Mouse (Mus musculus) heart, embryonic 14.5 days (tissue): ENCODE data around the gene Ufsp2. TPM values are rescaled to one million over a fixed set of nuclear protein-coding genes. Genes with fewer than 3 reads are reported as not detected.

Experiments
- ATAC-seq: fragments of 200-750 bp; cut with Nextera tagmentation; 2 replicates; pipeline ENCODE4 v1.8.0; 2017; ENCODE audit warnings: low read depth, moderate TSS enrichment; ENCODE audit not compliant: insufficient number of reproducible peaks, insufficient read depth, low FRiP score
- H3K27ac ChIP-seq, 2 experiments: fragments of 200-500 bp in 1 of 2; fragments of 300-500 bp in 1 of 2; sonication (generic) in 1 of 2; replicated peaks in 1 of 2; 2 replicates each; pipeline ENCODE4 v1.5.1; 2012 to 2014; ENCODE audit warnings: low read depth in 2 of 2, low read length in 2 of 2, control low read depth in 1 of 2, mild to moderate bottlenecking in 1 of 2, mixed read lengths in 1 of 2; ENCODE audit not compliant: control insufficient read depth in 1 of 2, insufficient read depth in 1 of 2
- H3K27me3 ChIP-seq: fragments of 300-500 bp; sonication (generic); 2 replicates; pipeline ENCODE4 v1.6.1; 2014; ENCODE audit warnings: mild to moderate bottlenecking, low read length, control low read depth; ENCODE audit not compliant: control insufficient read depth, insufficient read depth
- H3K36me3 ChIP-seq: fragments of 300-500 bp; sonication (generic); 2 replicates; pipeline ENCODE4 v1.6.1; 2014; ENCODE audit warnings: mild to moderate bottlenecking, control low read depth, low read length, mixed read lengths; ENCODE audit not compliant: control insufficient read depth, insufficient read depth
- H3K4me1 ChIP-seq, 2 experiments: fragments of 200-500 bp in 1 of 2; fragments of 300-500 bp in 1 of 2; sonication (generic) in 1 of 2; 2 replicates each; pipeline ENCODE4 v1.6.1; 2012 to 2014; ENCODE audit warnings: low read length in 2 of 2, control low read depth in 1 of 2, mixed read lengths in 1 of 2; ENCODE audit not compliant: control insufficient read depth in 2 of 2, insufficient read depth in 2 of 2
- H3K4me2 ChIP-seq: fragments of 300-500 bp; sonication (generic); 2 replicates; pipeline ENCODE4 v1.6.1; 2014; ENCODE audit warnings: mild to moderate bottlenecking, low read length
- H3K4me3 ChIP-seq, 2 experiments: fragments of 200-500 bp in 1 of 2; fragments of 300-500 bp in 1 of 2; sonication (generic) in 1 of 2; 2 replicates each; pipeline ENCODE4 v1.5.1; 2012 to 2014; ENCODE audit warnings: low read length in 2 of 2, mild to moderate bottlenecking in 2 of 2, control low read depth in 1 of 2, low read depth in 1 of 2, moderate library complexity in 1 of 2; ENCODE audit not compliant: control insufficient read depth in 1 of 2, insufficient read depth in 1 of 2
- H3K9ac ChIP-seq: fragments of 300-500 bp; sonication (generic); 2 replicates; pipeline ENCODE4 v1.6.1; 2014; ENCODE audit warnings: mild to moderate bottlenecking, low read length
- H3K9me3 ChIP-seq: fragments of 300-500 bp; sonication (generic); 2 replicates; pipeline ENCODE4 v1.6.1; 2016; ENCODE audit warnings: low read length, control low read depth; ENCODE audit not compliant: control insufficient read depth
- WGBS: fragments of 180-500 bp; shearing (Covaris S2); extraction: QIAGEN DNeasy Blood & Tissue Kit; methylation state at CpG from one replicate; pipeline ENCODE4 v1.1.7; 2014; 5-methylcytosine and 5-hydroxymethylcytosine counted together
- polyA plus RNA-seq: library from polyadenylated mRNA; unstranded; fragments of >200 nt; fragmentation: Nextera tagmentation; extraction: Ambion mirVana; gene quantifications from 2 replicates; pipeline ENCODE4 v1.2.1, GENCODE M21; 2014

Ufsp2 gene
- polyA plus RNA-seq, 1 experiment from 2014 or later, result 57.1 TPM

GRCm38 (mm10) chr8:46022203-46022602 is 46.9 kb downstream of the Ufsp2 start:
- Histone ChIP-seq H3K36me3 (no peaks in the 10 kb centered on the region), H3K9ac (no peak overlapping the region), H3K4me2 (no peak overlapping the region), H3K27ac (no peak overlapping the region), H3K4me3 (no peak overlapping the region), H3K27me3 (no peaks in the 10 kb centered on the region), H3K9me3 (no peaks in the 10 kb centered on the region), H3K4me1 (peaks cover 0 to 6% of the 10 kb centered on the region in 2 experiments; a peak in 3 of 4 replicates)
- ATAC-seq, result no peak
- WGBS, result 74% methylated on average over 9 of the region's 9 CpGs

GRCm38 (mm10) chr8:46022758-46023157 is 47.4 kb downstream of the Ufsp2 start:
- peaks cover 0 to 6% of the 10 kb centered on the region in 2 experiments; a peak in 3 of 4 replicates for H3K4me1 ChIP-seq
- H3K36me3 ChIP-seq, result no peaks in the 10 kb centered on the region
- H3K9me3 ChIP-seq, result no peaks in the 10 kb centered on the region
- 87% methylated on average over 9 of the region's 9 CpGs for WGBS
- H3K27me3 ChIP-seq, result no peaks in the 10 kb centered on the region
- H3K4me3 ChIP-seq, result no peak overlapping the region
- H3K27ac ChIP-seq, result no peak overlapping the region
- no peak overlapping the region for H3K4me2 ChIP-seq
- no peak for ATAC-seq
- H3K9ac ChIP-seq, result no peak overlapping the region

- no peak for ATAC-seq
- H3K4me2 ChIP-seq, result no peak overlapping the region
Measured at GRCm38 (mm10) chr8:46024392-46024791, 49.1 kb downstream of the Ufsp2 start.

GRCm38 (mm10) chr8:46036217-46036616 is 60.9 kb downstream of the Ufsp2 start:
- no peak overlapping the region for H3K4me2 ChIP-seq
- no peak overlapping the region for H3K4me3 ChIP-seq
- no peaks in the 10 kb centered on the region for H3K27me3 ChIP-seq
- H3K9ac ChIP-seq, result no peak overlapping the region
- H3K9me3 ChIP-seq, result no peaks in the 10 kb centered on the region
- no peak for ATAC-seq
- H3K4me1 ChIP-seq, result peaks cover 2 to 5% of the 10 kb centered on the region in 2 experiments; a peak in 3 of 4 replicates
- WGBS, result 76% methylated on average over 11 of the region's 11 CpGs
- peaks cover 42% of the 10 kb centered on the region for H3K36me3 ChIP-seq
- no peak overlapping the region for H3K27ac ChIP-seq

More at GRCm38 (mm10) chr8:46024392-46024791, 49.1 kb downstream of the Ufsp2 start:
- WGBS, result 50% methylated on average over 4 of the region's 4 CpGs
- peaks cover 0 to 6% of the 10 kb centered on the region in 2 experiments; a peak in 3 of 4 replicates for H3K4me1 ChIP-seq
- H3K9me3 ChIP-seq, result no peaks in the 10 kb centered on the region
- H3K4me3 ChIP-seq, result no peak overlapping the region
- H3K27ac ChIP-seq, result no peak overlapping the region
- no peaks in the 10 kb centered on the region for H3K36me3 ChIP-seq
- H3K9ac ChIP-seq, result no peak overlapping the region
- no peaks in the 10 kb centered on the region for H3K27me3 ChIP-seq

- peaks cover 34% of the 10 kb centered on the region for H3K36me3 ChIP-seq
- H3K9me3 ChIP-seq, result no peaks in the 10 kb centered on the region
- no peak overlapping the region for H3K9ac ChIP-seq
- no peak overlapping the region for H3K4me2 ChIP-seq
- no peak for ATAC-seq
- H3K4me1 ChIP-seq, result peaks cover 2 to 5% of the 10 kb centered on the region in 2 experiments; a peak in 3 of 4 replicates
- no peak overlapping the region for H3K4me3 ChIP-seq
- no peak overlapping the region for H3K27ac ChIP-seq
- no peaks in the 10 kb centered on the region for H3K27me3 ChIP-seq
- 64% methylated on average over 1 of the region's 1 CpGs for whole genome bisulfite sequencing
Measured at GRCm38 (mm10) chr8:46039666-46040065, 64.3 kb downstream of the Ufsp2 start.

GRCm38 (mm10) chr8:46040260-46040659 is 64.9 kb downstream of the Ufsp2 start:
- WGBS, result 33% methylated on average over 13 of the region's 13 CpGs
- Histone ChIP-seq H3K4me3 (no peak overlapping the region), H3K4me1 (peaks cover 2 to 5% of the 10 kb centered on the region in 2 experiments; a peak in 3 of 4 replicates), H3K27me3 (no peaks in the 10 kb centered on the region), H3K4me2 (no peak overlapping the region), H3K27ac (no peak overlapping the region), H3K9ac (no peak overlapping the region), H3K36me3 (peaks cover 34% of the 10 kb centered on the region), H3K9me3 (no peaks in the 10 kb centered on the region)
- ATAC-seq, result no peak

Other genes with a start within 250 kb of the Ufsp2 start
- 188 and 196 TPM in 2 replicates for gene Pdlim3, start 90.1 kb upstream of the Ufsp2 start, polyA plus RNA-seq
- not detected in 2 replicates for gene Ccdc110, start 40.9 kb upstream of the Ufsp2 start, polyA plus RNA-seq
- gene 1700029J07Rik, start 276 bp upstream of the Ufsp2 start, polyA plus RNA-seq, result 2.4 and 2.8 TPM in 2 replicates
- gene Lrp2bp, start 23.8 kb downstream of the Ufsp2 start, polyA plus RNA-seq, result 1.1 and 1.3 TPM in 2 replicates
- 13.4 and 17.7 TPM in 2 replicates for gene Ankrd37, start 30.2 kb downstream of the Ufsp2 start, polyA plus RNA-seq
- gene Cfap97, start 176.2 kb downstream of the Ufsp2 start, polyA plus RNA-seq, result 19.5 and 21.8 TPM in 2 replicates
- gene Snx25, start 176.6 kb downstream of the Ufsp2 start, polyA plus RNA-seq, result 6.8 and 8.8 TPM in 2 replicates
- gene Slc25a4, start 235.8 kb downstream of the Ufsp2 start, polyA plus RNA-seq, result 2,296 and 2,316 TPM in 2 replicates